Mouse (Mus musculus): ENCODE data around the gene Emc10.

DNA sequence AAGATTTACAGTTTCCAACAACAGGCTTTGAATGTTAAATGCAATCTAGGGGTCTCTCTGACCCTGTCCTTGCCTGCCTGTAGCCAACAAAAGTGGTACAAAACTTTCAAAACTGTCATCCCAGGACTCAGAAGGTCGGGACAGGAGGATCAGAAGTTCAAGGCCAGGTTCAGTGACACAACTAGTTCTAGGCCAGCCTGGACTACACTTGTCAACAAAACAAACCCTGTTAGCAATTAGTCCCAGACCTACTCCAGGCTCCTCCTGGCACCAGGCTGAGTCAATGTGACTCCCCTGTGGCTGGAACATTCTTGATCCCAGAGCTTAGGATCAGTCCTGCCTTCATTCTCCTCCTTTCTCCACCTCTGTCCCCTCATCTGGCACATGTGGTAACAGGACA is 2.6 kb upstream of the Emc10 start:
- TF ChIP-seq CTCF (IDR thresholded peaks at IDR 0.05; ENCODE audit: borderline replicate concordance, control insufficient read depth, extremely low read depth, insufficient read depth, low read length, poor library complexity) (no peak), POLR2A (IDR thresholded peaks at IDR 0.05; ENCODE audit: control insufficient read depth, extremely low read depth, insufficient read depth, low read length, poor library complexity) (no peak)
